Mouse (Mus musculus): ENCODE measurements around the gene Mrnip.

The Mrnip gene

DNA sequence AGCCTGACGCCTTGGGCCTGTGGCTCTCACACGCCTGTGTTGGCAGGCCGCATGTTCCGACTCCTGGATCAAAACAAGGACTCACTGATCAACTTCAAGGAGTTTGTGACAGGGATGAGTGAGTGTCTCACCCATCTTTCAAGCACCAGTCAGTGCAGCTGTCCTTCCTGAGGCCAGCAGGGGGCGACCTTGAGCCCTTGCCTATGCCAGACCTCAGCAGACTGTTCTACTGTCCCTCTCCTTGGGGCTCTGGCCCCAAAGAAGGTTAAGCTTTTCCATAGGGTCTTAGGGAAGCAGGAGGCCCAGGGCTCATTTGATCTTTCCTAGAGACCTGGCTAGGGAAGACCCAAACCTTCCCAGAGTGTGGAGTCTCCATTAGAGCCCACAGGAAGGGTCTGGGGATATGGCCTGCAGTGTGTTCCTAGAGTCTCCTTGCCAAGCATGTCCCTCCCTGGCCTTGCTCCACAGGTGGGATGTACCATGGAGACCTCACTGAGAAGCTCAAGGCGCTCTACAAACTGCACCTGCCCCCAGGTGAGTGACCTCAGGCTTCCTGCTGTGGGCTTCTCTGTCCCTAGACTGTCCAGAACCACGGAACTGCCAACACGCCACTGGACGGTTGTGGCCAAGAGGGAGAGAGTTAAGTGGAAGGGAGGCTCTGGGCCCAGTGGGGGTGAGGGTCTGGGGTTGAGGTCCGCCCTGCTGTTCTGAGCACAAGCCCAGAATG is 12.5 kb upstream of the Mrnip start:
- DNase-seq = peak; percentile 43

DNA sequence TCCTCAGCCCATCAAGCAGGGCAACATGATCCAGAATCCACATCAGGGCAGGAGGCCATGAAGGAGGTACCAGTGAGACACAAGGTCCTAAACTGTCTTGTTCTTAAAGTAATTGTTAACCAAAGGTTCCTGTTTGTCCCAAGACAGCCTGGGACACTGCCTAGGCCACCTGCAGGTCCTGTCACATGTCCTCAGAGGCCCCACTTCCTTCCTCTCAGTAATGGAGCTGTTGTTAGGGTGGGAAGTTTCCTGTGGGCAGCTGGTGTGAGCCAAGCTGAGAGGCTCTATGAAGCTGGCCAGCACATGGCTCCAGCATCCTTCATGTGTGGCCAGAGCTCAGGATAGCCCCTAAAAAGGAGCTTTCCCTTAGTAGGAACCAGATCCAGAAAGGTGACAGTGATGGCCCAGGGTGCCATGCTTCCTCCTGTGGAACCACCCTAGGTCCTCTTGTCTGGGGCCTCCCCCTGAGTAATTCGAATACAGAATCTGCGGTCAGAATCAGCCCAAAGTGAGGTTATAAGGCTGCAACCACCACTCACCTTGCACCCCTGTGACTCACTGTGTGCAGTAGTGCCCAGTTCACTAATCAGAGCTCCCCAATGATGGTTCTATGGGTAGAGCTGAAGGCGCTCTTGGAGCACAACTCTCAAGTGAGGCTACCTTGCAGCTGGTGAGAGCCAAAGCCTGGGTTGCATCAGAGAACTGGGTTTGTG is 11.8 kb upstream of the Mrnip start:
- no peak for DNase-seq

DNA sequence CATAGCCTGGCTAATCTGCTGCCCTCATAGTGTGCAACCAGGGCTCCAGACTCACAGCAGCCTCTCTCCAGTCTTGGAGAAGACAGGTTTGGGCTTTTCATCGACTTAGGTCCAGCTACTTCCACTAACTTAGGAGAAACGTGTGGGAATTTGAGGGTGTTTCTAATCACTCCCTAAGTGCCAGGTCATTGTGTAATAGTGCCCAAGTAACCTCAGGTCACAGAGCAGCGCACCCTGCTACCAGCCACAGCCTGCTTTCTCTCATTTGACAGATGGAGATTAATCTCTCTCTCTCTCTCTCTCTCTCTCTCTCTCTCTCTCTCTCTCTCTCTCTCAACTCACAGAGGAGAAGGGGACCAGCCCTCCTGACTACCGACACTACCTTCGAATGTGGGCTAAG is 5.9 kb upstream of the Mrnip start:
- no peak for DNase-seq

DNA sequence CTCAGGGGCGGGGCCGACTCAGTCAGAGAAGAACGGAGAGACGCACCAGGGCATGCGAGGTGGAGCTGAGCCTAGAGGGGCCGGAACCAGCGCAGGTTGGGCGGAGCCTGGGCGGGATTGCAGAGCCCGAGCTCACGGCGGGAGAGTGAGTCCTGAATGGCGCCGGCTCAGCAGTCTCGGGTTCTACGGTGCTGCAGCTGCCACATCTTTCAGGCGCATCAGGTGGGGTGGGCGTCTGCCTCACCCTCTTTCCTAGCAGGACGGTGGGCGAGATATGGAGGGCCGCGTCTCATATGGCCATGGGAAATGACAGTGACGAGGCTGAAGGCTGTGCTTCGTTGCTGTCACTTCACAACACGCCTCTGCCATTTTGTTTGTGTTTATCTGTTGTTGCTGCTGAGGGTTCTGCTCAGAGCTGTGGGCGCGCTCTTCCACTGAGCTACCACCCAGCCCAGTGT is 515 bp downstream of the Mrnip start:
- DNase-seq = peak; percentile 97

DNA sequence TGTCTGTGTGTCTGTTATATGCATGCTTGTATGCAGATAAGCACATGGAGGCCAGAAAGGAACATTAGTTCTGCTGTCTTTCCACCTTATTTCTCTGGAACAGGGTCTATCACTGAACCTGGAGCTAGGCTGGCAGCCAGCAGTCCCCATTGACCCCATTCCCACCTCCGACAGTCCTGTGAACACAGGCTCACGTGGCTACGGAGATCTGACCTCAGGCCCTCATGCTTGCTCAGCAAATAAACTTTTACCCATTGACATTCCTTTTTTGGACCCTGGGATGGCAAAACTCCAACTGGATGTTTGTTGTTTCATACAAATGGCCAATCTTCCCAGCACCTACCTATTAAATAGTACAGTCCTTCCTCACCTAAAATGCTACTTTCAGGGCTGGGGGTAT is 2.1 kb downstream of the Mrnip start:
- no peak for DNase-seq

DNA sequence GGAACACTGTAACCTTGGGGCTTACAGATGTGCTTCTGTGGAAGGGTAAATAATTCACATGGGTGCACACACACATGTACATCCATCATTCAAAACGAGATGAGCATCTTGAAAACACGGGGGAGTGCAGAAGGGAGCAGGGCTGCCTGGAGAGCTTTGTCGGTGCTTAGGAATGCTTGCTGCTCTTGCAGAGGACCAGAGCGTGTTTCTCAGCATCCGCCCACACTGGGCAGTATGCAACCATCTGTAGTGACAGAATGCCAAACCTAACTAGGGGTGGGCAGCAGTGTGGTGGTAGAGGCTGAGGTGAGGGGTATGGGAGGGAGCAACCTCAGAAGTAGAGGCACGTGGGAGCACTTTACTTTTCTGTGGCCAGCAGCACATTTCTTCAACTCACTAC is 2.9 kb downstream of the Mrnip start:
- DNase-seq = no peak

DNA sequence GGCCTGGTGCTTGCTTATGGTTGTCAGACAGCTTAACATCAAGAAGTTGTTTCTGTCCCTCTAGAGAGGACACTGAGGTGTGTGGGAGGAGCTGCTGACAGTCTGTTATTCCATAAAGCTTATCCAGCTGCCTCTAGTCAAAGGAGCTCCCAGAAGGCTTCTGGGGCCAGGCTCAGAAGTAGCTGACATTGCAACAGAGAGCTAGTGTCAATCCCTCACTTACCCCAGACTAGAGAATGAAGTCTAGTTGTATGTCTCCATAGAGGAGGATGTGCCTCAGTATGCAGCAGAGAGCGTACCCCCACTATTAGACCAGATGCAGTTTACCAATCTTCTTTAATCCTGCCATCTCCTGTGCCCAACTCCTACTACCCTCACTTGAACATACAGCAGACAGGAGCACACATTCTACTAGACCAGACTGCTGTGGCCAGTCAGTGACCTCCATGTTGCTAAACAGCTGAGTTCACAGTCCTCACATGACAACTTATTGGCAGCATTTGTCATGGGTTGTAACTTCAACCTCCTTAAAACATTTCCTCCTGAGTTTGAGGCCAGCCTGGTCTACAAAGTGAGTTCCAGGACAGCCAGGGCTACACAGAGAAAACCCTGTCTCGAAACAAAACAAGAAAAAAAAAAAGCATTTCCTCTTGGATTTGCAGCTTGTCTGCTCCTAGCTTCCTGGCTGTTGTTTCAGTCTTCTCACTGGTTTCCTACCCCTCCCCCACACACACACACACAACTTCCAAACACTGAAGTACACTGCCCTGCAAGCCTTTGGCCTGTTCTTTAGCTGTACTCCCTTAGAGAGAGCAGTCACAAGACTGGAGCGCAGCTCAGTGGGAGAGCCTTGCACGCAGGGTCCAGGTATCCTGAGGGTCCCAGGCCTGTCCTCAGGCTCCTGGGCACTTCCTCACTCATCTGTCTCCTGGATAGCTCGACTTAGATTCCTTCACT is 4.6 kb downstream of the Mrnip start:
- no peak for DNase-seq

DNA sequence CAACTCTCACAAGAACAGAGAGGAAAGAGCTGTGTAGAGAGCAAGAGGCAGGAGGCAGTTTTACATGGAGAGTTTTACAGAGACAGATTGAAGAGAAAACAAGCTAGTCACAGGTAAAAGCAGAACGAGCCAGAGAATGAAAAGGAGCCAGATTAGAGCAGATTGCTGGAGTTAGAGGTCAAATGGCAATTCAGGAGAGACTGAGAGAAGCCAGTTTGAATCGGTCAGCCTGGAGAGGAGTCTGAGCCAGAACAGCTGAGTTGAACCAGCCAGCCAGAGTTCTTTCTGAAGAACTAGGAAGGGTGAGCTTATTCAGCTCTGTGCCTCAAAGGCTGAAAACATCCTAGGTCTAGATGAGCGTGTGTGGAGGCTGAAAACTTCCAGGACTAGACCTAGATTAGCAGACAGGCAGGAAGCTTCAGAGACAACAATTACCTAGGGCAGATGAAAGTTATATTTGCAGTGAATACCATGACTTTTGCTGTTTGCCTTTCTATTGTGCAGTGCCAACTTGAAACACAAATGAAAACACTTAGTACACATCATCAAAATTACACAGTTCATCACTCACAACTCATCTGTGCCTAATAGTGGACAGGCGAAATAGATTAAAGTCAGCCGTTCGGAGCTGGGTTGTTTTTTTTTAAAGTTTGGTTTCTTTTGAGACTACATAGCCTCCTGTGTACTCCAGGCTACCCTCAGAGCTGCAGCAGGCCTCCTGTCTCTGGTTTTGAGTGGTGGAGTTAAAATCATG is 6.4 kb downstream of the Mrnip start:
- no peak for DNase-seq

DNA sequence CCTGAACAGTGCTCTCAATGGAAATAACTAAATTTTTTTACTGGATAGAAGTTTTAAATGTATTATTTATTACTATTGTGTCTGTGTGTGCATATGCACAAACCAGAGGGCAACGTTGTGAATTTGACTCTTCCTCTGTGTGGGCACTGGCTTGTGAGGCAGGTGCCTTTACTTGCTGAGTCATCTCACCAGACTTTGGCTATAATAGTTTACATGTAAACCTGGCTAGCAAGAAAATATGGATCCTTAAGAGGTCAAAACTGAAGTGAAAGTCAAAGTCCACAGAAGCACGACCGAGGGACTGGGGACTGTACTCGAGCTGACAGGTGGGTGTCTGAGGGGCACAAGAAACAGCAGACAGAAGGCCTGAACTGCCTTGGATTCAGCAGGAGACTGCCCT is 8.5 kb downstream of the Mrnip start:
- DNase-seq = no peak

DNA sequence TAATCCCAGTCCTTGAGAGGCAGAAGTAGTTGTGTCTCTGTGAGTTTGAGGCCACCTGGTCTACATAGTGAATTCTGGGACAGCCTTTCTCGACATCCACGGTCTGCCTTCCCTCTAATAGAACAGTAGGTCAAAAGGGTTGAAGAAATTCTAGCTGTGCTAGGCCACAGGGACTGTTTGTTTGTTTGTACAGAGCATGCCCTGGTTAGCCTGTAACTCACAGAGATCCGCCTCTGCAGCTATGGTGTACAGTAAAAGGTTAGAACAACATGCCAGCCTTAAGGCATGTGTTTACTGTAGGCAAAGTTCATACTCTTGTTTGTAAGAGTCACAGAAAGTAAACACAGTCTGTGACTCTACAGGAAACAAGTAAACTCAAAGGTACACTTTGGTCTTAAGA is 10.5 kb downstream of the Mrnip start:
- no peak for DNase-seq

DNA sequence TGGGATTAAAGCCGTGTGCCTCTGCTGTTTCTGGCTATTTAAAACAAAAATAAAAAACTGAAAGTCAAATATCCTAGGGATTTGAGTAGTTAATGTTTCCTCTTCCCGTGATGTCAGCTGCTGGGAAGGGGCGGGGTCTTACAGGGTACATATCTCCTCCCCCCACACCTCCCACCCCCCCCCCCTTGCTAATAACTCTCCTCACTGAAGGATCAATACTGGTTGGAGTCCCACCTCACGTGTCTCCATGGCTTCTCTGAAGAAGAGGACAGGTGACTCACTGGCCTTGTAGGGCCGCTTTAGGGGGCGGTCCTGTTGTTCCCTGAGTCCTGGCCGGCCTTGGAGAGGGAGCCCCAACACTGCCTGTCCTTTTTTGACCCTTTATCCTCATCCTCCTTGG is 14.4 kb downstream of the Mrnip start:
- no peak for DNase-seq

DNA sequence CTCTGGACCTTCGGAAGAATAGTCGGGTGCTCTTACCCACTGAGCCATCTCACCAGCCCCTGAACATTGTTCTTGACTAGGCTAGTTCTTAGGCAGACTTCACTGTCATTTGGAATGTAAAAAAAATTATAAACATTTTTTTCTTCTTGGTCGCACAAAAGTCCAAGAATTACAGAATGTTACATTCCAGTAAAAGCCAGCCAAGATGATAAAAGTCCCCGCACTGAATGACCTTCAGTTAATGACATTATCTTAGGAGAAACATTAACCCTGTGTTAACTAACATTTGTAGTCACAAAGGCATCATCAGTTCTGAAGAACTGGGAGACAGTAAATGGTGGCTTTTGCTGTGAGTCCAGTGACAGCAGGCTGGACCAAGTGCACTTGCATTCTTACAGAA is 16.1 kb downstream of the Mrnip start:
- DNase-seq = no peak

DNA sequence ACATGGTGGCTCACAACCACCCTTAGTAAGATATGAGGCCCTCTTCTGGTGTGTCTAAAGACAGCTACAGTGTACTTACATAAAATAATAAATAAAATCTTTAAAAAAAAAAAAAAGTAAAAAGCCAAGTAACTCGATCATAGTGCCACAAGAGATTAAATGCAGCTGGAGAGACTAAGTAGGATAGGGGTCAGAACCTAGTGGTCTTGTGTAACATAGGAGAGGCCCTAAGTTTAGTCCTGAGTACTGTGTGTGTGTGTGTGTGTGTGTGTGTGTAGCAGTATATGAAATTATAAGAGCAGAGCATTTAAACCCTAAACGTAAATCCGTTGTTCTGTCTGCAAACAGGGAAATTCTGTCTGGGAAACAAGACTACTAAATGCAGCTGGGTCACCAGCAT is 18.0 kb downstream of the Mrnip start:
- no peak for DNase-seq

DNA sequence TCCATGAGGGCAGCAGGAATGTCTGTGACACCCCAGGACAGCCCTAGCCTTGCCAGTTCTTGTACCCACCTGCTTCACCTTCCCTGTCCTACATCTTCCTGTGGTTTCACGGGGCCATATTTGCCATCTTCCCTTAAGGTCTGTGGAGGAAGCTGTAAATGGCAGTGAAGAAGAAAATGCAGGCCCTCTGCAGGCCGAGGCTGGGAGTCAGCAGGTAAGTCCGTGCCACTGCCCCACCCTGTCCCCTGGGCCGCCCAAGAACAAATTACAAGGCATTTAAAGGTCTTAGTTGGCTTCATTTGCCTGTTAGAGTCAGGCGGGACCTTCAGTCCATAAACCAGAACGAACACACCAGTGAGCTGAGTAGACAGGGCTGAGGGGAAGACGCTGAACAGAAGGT is 19.8 kb downstream of the Mrnip start:
- DNase-seq = no peak

DNA sequence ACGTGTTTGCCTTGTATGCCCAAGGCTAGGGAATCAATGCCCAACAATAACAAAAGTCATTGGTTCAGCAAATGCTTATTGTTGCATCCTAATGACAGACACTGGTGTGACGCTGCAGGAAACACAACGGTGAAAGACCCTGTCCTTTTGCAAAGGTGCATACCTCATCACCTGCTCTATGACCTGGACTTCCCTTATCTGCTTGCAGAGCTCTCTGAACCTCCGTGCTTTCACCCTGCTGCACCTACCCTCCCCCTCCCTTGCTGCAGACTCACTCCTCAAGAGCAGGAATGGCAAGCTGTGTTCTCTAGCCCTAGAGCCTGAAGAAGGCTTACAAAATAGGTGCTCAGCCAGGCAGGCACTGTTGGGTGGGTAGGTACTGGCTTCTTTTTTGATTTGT is 20.5 kb downstream of the Mrnip start:
- no peak for DNase-seq

DNA sequence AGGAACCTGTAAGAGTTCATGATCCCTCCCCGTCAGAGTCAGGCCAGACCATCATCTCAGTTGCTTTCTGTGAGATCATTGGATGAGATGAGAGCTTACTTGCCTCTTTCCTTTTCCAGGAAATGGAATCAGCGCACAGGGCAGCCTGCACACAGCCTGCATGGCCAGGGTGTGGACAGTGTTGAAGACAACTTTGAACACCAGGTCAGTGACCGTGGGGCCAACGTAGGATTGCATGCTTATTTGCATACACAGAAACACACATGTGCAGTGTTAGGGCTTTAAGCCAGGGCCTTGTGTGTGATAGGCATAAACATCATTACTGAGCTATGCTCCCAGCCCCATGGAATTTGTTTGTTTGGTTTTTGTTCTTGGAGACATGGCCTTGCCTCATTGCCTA is 23.3 kb downstream of the Mrnip start:
- DNase-seq = no peak

DNA sequence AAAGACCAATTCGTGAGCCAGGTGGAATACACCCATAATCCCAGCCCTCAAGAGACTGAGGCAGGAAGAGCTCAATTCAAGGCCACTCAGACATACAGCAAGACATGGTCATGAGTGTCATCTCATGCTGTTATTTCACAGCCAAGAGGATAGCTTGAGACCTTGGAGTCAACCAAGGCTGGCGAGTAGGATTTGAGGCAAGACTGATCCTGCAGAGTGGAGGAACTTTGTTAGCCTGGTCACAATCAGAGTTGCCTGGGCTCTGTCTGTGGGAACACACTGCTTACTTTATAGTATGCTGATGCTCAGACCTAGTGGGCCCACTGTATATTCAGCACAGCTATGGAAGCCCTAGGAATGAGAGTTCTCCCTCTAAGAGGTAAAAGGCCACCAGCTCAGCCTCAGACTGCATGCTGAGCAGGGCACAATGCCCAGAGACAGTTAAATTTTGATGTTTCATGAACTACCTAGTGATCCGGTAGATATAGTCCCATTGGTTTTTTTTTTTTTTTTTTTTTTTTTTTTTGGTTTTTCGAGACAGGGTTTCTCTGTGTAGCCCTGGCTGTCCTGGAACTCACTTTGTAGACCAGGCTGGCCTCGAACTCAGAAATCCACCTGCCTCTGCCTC is 24.1 kb downstream of the Mrnip start:
- no peak for DNase-seq

DNA sequence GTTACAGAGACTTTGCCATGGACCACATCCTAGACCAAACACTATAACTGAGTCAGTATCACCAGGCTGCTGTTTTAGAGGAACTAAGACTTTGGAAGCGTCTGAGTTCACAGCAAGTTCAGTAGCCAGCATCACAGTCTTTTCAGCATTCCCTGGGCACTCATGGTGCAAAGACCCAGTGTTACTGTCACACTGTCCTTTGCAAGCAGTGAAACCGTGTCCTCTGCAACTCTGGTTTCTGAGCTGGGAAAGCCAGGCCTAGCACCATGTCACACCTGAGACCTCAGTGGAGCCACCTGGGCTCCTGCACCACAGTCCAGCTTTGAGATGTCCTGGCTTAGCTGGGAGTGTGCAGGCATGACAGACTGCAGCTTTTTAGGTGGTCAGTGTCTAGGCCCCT is 24.7 kb downstream of the Mrnip start:
- no peak for DNase-seq

DNA sequence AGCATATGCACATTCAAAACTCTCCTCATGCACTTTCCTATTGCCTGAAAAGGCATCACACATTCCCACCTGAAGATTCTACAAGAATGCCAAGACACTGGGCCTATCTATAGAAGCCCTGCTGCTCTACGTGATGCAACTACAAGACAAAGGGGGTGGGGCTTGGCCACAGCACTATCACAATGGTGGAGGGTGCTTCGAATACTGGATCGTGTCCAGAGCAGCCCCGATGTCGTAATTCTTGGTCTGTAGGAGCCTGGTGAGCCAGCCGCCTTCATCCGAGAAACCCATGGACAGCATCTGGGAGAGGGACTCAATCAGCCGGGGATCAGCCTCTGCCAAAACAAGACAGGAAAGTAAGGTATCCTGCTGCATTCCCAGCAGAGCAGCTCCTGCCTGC is 26.4 kb downstream of the Mrnip start:
- DNase-seq = no peak

DNA sequence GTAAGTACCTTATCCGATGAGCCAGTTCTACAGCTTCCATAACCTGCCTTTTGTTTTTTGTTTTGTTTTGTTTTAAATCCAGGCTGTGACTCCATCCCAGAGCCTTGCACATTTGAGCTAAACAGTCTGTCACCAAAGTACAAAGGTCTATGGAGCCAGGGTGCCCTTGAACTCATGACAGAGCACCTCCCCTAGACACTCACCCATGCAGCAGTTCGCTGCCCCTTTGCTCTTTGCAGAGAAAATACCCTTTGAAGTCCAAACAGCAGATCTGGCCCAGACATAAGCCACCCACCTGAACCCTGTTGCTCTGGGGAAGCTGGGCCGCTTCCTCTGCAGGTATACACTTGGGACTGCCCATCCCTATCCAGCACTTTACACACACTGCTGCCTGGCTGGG is 27.3 kb downstream of the Mrnip start:
- no peak for DNase-seq

DNA sequence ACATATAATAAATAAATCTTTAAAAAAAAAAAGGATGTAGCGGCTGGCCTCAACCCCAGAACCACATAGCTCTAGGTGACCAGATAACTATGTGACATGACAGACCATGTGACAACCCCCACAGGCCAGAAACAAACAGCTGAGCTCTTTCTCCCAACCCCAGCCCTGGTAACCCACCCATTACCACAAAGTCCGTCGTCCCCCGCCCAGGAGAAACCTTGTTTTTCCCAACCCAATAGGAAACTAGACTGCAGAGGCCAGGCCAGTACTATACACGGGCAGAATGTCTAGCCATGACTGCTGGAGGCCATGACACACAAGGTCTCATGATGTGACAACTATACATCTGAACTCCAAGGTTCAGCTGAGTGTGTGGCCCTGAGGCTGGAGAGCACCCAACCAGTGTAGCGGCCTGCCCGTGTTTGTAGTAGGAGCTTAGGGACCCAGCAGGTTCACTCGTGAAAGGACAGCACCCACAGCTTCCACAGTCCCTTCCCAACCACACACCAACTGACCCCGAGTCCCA is 29.1 kb downstream of the Mrnip start:
- no peak for DNase-seq

DNA sequence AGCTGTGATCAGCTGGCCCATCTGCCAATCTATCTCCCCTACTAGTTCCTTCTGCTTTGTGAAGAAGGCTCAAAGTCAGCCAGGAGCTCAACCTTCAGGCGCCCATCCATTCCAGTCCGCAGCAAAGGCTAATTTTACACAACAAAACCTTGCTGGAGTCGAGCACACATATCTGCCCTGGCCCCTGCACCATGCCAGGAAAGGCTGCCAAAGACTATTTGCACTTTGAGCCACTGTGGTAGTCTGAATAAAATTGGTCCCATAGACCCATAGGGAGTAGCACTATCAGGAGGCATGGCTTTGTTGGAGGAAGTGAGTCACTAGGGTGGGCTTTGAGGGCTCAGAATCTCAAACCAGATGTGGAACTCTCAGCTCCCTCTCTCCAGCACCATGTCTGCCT is 31.2 kb downstream of the Mrnip start:
- DNase-seq = no peak

Measured in cerebellum, adult 11 months (tissue).